Mouse (Mus musculus) CD8-positive naive resting alpha-beta T cell, adult 2 months (primary cell): ENCODE measurements around the gene Prdm16.

ENCODE experiments used
- DNase-seq, 2 experiments: peaks; one replicate each; pipeline ENCODE4 v3.0.0; 2022; ENCODE audit warnings: low read depth in 2 of 2, low spot score in 2 of 2

The Prdm16 gene

GRCm38 (mm10) chr4:154482695-154483094, 154.0 kb downstream of the Prdm16 start:
- DNase-seq: no peak

DNA sequence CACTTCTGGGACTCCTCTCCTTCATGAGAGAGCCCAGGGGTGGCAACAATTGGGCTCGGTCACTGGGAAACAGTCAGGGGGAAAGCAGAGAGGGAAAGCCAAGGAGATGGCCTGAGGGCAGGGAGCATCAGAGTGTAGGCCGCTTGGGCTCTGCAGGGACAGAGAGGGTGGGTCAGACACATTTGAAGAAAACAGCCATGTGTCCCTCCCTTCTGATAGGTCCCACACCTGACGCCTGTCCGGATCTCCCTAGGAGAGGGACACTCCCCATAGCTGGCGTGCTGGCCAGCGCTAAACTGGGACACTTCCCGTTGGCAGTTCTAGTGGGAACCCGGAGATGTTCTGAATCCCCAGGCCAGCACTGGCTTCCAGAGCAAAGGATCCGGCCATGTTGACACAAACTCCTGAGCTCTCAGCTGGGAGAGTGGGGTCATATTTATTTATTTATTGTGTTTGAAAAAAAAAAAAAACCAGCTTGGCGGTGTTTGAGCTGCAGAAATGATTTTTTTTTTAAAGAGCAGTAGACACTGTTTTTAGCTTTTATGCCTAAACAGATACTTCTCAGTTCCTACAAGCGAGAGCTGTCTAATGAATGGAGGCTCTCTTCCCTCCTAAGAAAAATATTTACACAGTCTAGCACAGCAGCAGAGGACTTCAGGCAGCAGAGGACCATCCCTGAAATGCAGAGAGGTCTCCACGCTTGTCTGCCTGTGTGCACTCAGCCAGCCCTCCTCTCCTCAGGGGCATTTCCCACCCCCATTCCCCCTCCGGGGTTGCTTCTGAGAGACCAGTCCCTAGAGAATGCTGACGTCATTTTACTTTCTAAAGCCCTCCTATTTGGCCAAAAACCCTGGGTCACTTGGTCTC, 154.7 kb downstream of the Prdm16 start:
- no peak for DNase-seq

DNA sequence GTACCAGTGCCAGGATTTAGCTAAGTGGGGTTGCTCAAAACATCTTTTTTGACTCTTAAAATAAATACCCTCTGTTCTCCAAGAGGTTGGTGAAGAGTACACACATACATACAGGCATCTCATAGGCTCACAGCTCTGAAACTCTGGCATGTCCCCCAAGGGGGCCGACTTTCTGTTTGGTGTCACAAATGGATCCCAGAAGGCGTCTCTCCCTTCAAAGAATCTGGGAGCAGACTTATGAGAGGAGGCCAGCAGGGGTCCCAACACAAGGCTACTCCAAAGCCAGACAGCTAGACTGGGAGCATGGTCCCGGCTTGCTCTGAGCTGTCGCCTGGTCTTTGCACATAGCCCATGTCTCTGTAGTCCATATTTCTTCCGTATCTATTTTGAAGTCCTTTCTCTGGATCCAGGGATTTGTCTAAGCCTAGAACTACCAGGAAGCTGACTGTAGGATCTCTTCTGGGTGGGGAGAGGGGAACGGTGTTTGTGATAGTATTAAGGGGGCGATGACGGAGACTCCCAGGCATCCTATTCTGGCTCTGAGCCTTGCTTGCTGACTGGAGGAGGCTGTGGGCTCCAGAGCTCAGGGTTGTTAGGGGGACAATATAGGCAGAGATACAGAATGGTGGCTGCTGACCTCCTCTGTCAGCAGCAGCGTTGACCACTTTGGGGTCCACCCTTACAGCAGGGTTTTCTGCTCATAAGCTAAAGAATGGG, 156.0 kb downstream of the Prdm16 start:
- DNase-seq: no peak

DNA sequence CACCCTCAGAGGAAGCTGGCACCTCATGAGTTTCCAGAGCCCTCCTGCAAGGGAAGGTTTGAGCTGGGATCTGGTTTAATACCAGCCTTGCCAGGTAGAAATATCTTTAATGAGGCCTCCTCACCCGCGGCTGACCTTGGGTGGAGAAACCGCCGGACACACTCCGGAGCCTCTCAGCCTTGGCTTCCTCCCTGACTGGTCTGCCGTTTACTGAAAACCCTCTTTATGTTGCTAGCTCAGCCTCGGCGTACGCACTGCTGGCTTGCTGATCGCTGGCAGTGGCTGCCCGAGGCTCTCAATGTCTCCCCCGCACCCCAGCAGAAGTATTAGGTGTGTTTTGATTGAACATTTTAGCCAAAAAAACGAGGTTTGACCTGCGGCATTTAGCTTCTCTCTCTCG, 156.5 kb downstream of the Prdm16 start:
- DNase-seq: no peak

DNA sequence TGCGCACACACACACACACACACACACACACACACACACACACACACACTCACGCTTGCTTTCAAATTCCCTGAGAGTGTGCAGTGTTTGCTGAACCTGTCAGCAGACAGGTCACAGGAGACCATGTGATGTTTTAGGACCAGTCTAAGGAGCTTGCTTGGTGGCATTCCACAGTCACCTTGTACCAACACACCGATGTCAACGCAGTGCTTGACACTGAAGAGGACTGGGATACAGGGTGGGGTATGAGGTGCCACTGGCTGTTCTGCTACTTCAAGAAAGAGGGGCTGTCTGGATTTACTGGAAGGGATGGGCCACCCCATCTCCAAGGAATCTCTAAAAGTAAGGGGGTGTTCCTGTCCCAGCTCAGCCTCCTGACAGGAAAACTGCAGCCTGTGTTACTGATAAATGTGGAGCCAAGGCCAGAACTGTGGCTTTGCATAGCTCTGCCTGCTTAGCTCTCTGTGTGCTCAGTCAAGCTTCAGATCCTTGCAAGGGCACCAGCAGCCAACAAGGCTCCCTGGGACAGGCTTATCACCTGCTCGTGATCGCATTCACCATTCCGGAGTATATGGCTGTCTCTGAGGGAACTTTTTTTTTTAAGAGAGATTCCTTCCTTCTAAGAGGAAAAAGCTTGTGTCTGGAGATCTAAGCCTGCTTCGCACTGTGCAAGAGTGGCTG, 157.6 kb downstream of the Prdm16 start:
- DNase-seq: no peak

GRCm38 (mm10) chr4:154473571-154474307, 162.9 kb downstream of the Prdm16 start:
- no peak for DNase-seq

DNA sequence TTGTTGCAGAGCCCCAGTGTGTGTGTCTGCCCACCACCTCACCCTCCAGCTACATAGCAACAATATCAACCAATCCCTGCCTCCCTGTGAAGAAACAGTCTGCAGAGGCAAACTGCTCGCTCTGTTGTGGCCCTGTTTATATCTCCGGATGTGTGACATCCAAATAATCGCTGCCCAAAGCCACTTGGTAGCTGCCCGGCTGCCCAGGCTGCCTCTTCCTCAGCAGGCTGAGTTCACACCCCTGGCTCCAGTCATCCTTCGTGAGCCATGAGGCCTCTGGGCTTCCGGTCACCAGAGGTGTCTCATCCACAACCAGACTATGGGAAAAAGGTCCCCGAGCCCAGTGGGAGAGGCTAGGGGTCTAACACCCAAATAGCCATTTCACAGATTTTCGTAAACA, 164.1 kb downstream of the Prdm16 start:
- DNase-seq: no peak

DNA sequence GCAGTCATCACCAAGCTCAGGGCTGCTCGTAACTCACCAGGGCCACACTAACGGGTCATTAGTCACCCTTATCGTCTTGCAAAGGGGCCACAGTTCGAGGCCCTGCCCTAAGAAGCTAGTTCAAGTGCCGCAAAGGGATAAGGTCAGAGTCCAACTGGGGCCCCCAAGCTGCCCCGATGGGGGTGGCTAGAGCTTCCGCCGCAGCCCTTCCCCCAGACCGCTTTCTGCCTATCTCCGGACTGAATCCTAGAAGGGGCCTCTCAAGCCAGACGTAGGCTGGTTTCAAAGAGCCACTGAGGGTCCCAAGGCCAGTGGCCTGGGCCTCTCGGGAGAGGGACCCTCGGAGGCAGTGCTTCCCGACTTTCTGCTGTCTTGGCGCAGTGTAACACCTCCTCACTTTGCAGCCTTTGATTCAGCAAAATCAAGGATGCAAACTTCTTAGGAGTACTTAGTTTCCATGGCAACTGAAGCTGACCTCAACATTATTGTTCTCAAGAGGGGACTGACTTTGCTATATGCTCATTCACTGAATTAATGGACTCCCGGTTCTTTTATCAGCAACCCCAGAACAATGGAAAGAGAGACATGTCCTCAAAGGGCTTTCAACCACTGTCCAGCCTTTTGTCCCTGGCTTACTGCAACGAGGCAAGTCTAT, 165.1 kb downstream of the Prdm16 start:
- DNase-seq: no peak

GRCm38 (mm10) chr4:154466305-154466704, 170.4 kb downstream of the Prdm16 start:
- DNase-seq: no peak

- DNase-seq: no peak
These were observed 171.6 kb downstream of the Prdm16 start for GRCm38 (mm10) chr4:154465123-154465522.

DNA sequence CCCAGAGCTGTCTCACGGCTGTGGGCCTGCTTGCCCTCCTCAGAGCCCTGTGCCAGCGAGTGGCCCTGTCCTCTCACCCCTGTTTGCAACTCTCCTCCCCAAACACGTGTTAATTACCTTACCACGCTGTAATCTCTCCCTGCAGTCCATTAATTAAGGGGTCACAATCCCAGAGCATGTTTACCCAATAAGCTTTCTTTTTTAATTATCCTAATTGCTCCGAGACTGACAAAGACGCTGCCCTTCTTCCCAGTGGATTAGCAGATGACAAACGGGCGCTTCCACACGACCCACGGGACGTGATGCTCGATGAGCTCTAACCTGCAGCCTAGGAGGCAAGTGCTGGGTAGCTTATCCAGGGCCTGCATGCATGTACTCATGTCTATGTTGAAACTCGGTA, 176.7 kb downstream of the Prdm16 start:
- DNase-seq: no peak

DNA sequence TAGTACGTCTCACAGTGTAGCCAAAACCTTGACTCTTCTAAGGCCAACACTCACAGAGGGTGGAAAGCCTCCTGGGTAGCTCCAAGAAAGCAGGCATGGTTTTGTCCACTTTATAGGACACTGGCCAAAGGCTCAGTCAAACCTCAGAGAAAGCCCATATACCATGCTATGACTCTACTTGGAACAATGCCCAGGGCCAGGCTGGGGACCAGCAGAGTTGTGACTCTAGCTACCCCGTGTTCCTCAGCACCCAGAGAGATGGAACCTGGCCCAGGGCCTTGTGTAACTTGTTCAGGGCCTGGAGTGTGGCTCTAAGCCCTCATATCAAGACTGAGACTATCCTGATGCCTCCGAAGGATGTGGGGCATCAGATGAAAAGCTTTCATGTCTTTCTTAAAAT, 178.9 kb downstream of the Prdm16 start:
- no peak for DNase-seq

- no peak for DNase-seq
These were observed 180.3 kb downstream of the Prdm16 start for GRCm38 (mm10) chr4:154456265-154456822.

DNA sequence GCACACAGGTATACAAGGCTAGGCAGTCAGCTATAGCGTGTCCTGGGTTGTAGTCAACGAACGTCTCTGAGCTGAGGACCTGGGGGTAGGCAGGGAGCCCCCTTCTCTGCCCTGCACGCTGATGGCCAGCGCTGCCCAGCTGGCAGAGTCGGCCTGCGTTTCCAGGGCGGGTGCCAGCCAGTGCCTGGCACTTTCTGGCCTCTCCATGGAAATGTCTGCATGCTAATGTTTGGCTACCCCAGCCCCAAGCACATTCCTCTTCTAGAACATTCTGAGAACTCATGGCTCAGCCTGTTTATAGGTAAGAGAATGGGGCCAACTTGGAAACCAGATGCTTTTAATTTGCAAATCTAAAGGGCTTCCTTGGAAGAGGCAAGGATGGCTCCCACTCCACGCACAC, 186.2 kb downstream of the Prdm16 start:
- DNase-seq: no peak

DNA sequence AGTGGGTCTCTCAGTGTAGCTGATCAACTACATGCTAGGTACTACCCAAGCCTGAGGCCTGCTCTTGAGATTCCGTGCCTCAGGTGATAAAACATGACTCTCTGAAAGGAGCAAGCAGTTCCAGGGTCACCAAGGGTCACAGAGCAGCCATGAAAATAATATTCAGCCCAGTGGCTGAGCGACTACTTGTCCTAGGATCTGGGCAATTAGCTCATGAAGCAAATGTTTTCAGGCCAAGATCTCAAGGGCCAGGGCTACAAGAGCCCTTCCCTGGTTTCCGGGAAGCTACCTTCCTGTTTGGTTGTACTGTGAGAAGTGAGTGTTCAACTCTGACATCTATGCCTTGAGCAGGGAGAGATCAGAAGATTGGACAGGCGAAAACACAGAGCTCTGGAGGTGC, 186.6 kb downstream of the Prdm16 start:
- no peak for DNase-seq

DNA sequence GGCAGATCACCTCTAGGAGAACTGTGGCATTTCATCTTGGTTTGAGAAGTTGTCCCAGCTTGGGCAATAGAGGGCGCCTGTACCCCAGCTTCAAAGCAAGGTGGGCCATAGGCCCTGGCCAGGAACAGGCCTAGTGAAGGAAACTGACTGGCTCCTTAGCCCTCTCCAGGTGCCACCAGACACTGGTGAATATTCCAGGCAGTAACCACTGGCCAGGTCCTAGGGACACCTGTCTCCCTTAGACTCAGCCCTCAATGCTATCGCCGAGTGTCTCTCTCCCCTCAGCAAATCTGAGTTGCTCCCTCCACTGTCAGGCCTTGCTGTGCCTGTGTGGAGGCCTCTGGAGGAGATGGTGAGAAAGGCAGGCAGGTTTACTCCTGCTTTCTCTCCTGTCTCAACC, 187.3 kb downstream of the Prdm16 start:
- DNase-seq: no peak

DNA sequence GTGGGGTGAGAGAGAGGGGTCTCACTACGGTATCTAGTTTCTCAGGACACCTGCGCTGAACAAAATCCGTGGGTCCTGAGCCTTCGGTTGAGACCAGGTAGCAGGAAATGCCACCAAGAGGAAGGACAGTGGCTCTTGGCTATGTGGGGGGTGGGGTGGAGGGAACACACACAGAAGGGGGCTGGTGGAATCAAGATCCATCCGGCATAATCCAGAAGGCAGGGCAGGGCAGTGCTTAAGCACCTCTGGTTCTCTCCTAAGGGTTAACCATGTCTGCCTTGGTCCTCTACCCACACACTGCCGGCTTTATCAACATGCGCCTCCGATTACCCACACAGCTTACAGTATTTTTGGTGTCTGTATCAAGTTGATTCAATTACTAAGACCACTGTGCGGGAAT, 191.0 kb downstream of the Prdm16 start:
- DNase-seq: no peak

- DNase-seq: no peak
These were observed 193.9 kb downstream of the Prdm16 start for GRCm38 (mm10) chr4:154442645-154443304.

- DNase-seq: no peak
These were observed 197.1 kb downstream of the Prdm16 start for GRCm38 (mm10) chr4:154439455-154440052.

GRCm38 (mm10) chr4:154438610-154439009, 198.1 kb downstream of the Prdm16 start:
- no peak for DNase-seq
